Mouse (Mus musculus) bone marrow macrophage, adult 2 months (primary cell): ENCODE data around the gene Lix1l.

Experiments used
- CTCF ChIP-seq: IDR thresholded peaks from 2 replicates; pipeline ENCODE4 v1.5.1; 2012; ENCODE audit warnings: low read depth, mild to moderate bottlenecking, low read length, moderate library complexity
- POLR2A ChIP-seq: IDR thresholded peaks from 2 replicates; pipeline ENCODE4 v1.6.1; 2012; ENCODE audit warnings: mild to moderate bottlenecking, low read depth, low read length, borderline replicate concordance

DNA sequence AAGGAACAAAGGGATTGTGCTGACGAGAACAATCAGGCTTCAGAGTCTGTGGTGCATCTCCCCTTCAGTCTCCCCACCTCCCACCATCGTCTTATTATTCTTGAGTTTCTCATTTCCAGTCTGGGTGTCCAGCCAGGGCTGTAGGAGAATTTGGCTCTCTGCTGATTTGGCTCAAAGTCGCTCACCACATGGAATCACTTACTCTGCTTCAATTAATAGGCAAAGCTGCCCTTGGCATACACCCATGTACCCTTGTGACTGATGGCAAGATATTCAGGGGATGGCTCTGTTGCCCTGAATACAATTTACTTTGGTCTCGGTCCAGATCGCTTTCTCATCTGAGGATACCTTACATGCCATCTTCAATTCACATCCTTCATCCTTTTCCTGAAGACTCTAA lies 2.4 kb downstream of the Lix1l start:
- no peak for TF ChIP-seq POLR2A
- no peak for TF ChIP-seq CTCF
